Mouse (Mus musculus): ENCODE measurements at regions not wholly inside any gene's neighbourhood (a gene's known extent, or its start where the extent isn't known, plus 50 kb on each side); places are given as distances from the start of the nearest gene placed in this dataset.

- TF ChIP-seq CTCF (IDR thresholded peaks at IDR 0.05), result no peak
- no peak overlapping the region for H3K27ac ChIP-seq
- intact Hi-C loops (cut with DNase I), result no loop called here
These were observed 178.9 kb downstream of the Gm45692 start for GRCm38 (mm10) chr8:26298066-26298804.

DNA sequence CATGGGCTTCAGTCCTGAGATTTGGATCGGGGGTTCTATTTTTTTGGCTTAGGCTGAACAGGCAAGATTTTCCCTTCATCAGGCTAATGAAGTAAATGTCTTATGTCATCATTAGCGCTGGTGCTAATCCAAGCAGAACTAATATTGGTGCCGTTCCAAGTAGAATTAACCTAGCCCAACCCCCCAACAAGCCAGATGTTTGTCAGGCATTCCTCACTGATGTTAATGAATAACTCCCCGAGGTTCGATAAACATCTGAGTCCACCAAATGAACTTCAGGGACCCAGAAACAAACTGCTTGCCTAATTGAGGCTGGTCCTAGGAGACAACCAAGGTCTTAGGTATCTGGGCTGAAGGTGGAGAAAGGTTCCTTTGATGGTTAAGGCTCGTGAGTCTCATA is 180.9 kb downstream of the Gm45692 start:
- no peak overlapping the region for H3K27ac ChIP-seq
- intact Hi-C loops (cut with DNase I), result no loop called here
- no peak for TF ChIP-seq CTCF (IDR thresholded peaks at IDR 0.05)

More at GRCm38 (mm10) chr8:26298066-26298804, 178.9 kb downstream of the Gm45692 start:
- no peak for DNase-seq (ENCODE audit: extremely low spot score in 1 of 2, low spot score in 2 of 2)
- H3K4me3 ChIP-seq, result no peak overlapping the region

GRCm38 (mm10) chr8:26301961-26302360 is 182.6 kb downstream of the Gm45692 start:
- no peak for TF ChIP-seq CTCF (IDR thresholded peaks at IDR 0.05)
- Histone ChIP-seq H3K4me3 (no peak overlapping the region), H3K27ac (no peak overlapping the region)
- intact Hi-C loops (cut with DNase I), result no loop called here
- DNase-seq (ENCODE audit: extremely low spot score in 1 of 2, low spot score in 2 of 2), result no peak

More for the DNA sequence above, 180.9 kb downstream of the Gm45692 start:
- no peak for DNase-seq (ENCODE audit: extremely low spot score in 1 of 2, low spot score in 2 of 2)
- H3K4me3 ChIP-seq, result no peak overlapping the region

- Histone ChIP-seq H3K4me3 (no peak overlapping the region), H3K27ac (no peak overlapping the region)
- no peak for TF ChIP-seq CTCF (IDR thresholded peaks at IDR 0.05)
- no peak for DNase-seq (ENCODE audit: extremely low spot score in 1 of 2, low spot score in 2 of 2)
- intact Hi-C loops (cut with DNase I), result no loop called here
These were observed 185.2 kb downstream of the Gm45692 start for GRCm38 (mm10) chr8:26304566-26304965.

- H3K27ac ChIP-seq, result no peak overlapping the region
- DNase-seq (ENCODE audit: extremely low spot score in 1 of 2, low spot score in 2 of 2), result no peak
- H3K4me3 ChIP-seq, result no peak overlapping the region
- TF ChIP-seq CTCF (IDR thresholded peaks at IDR 0.05), result no peak
- intact Hi-C loops (cut with DNase I), result no loop called here
These were observed 185.9 kb downstream of the Gm45692 start for GRCm38 (mm10) chr8:26305061-26305879.

DNA sequence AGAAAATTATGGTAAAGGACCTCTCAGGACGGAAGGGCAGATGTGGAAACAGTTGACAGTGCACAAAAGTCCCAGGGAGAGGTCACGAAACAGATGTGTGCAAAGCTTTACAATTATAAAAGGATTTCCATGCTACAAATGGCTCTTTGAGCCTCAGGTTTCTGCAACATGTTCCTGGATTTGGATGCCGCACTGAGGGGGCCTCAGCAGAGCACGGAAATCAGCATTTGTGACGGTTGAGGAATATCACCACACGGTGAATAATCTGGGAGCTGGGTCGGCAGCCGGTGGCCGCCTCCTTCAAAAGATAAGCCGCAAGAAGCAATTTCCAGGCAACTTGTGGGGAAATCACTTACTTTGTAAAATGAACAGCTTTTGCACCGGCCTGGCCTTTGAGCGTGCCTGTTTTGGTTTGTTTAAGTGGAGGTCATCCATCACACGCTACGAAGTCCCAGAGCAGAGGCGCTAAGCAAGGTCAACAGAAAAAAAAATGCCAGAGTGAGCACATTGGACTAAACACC is 188.8 kb downstream of the Gm45692 start:
- no peak overlapping the region for H3K4me3 ChIP-seq
- no peak for DNase-seq (ENCODE audit: extremely low spot score in 1 of 2, low spot score in 2 of 2)
- intact Hi-C loops (cut with DNase I), result no loop called here
- no peak overlapping the region for H3K27ac ChIP-seq
- no peak for TF ChIP-seq CTCF (IDR thresholded peaks at IDR 0.05)

DNA sequence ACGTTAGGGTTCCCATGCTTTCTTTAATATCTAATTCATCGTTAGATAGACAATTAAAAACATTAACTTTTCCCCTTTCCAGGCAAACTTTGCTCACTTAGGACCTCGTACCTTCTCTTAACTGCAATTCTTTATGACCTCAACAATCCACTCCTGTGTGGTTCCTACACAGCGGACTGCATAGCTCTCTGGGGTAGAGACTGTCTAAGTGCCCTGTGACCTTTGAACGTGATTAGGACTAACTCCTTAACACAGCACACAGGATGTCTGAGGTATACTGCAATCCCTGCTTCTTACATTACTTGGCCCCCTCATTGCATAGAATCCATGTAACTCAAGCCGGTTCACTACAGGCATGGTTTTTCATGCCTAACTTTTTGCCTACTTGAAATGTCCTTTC is 190.4 kb downstream of the Gm45692 start:
- DNase-seq (ENCODE audit: extremely low spot score in 1 of 2, low spot score in 2 of 2), result no peak
- no peak for TF ChIP-seq CTCF (IDR thresholded peaks at IDR 0.05)
- Histone ChIP-seq H3K4me3 (no peak overlapping the region), H3K27ac (no peak overlapping the region)
- intact Hi-C loops (cut with DNase I), result no loop called here

DNA sequence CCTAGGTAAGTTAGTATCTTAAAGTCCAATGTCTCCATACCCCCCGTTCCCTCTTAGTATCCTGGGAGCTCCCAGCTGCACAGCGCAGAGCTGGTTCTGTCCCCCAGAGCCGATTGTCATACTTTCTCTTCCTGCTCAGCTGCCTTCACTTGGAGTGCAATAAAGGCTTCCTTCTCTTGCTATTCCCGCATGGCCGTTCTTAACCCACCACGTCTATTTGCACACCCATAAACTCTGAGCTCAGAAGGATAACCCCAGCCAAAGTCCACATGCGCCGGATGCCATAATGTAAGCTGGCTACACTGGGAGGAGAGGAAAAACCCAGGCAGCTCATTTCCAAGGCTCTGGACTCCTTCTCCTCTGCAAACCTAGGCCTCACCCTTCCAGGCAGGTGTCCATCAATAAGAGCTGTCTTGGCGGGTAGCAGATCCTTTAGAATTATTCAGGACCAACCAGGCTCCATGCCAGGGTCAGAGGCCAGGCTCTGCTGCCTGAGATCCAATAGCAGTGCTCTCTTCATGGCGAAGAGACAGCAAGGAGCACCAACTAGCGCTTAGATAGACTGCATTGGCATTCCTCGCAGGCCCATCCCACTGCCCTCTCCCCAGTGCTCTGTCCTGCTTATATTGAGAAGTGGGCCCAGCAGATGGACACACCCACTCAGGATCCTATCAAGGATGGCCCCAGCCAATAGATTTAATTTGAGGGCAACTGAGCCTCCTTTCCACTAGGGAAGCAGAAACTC is 204.4 kb downstream of the Gm45692 start:
- Histone ChIP-seq H3K4me3 (no peak overlapping the region), H3K27ac (no peak overlapping the region)
- no peak for DNase-seq (ENCODE audit: extremely low spot score in 1 of 2, low spot score in 2 of 2)
- intact Hi-C loops (cut with DNase I), result no loop called here
- TF ChIP-seq CTCF (IDR thresholded peaks at IDR 0.05), result no peak

DNA sequence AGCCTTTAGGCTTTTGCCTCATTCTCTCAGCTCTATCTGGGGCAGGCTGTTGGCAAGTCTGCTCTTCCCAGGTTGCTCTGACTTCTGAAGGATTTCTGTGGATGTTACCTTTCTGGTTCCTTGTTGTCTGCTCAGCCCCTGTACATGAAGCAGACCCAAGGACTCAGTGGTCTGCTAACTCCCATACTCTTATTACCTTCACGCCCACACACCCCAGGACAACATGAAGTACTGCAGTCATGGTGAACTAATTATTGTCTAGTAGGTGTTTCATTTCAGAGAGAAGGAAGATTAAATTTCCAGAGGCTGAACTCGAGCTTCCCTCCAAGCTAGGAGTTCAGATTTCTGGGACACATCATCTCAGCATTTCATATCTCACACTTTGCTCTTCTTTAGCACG is 205.3 kb downstream of the Gm45692 start:
- no peak overlapping the region for H3K4me3 ChIP-seq
- no peak for TF ChIP-seq CTCF (IDR thresholded peaks at IDR 0.05)
- no peak for DNase-seq (ENCODE audit: extremely low spot score in 1 of 2, low spot score in 2 of 2)
- no peak overlapping the region for H3K27ac ChIP-seq
- intact Hi-C loops (cut with DNase I), result no loop called here

DNA sequence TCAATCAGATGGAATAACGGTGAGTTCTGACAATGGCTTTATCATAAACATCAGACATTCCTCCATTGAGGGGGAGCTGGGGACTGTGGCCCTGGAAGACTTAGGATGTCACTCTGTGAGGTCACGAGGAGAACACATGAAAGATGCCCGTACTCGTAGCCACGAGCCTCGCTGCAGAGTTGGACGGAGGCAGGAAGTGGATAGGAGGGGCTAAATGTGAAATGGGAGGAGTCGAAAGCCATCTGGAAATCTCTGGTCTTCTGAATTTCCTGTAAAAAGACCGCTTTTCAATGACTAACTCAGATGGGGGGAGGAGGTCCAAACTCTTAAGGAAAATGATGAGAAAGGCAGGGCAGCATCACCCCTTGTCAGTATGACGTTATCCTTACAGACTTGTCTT is 210.5 kb downstream of the Gm45692 start:
- DNase-seq (ENCODE audit: extremely low spot score in 1 of 2, low spot score in 2 of 2), result no peak
- H3K4me3 ChIP-seq, result no peak overlapping the region
- intact Hi-C loops (cut with DNase I), result no loop called here
- no peak for TF ChIP-seq CTCF (IDR thresholded peaks at IDR 0.05)
- no peak overlapping the region for H3K27ac ChIP-seq

- intact Hi-C loops (cut with DNase I), result no loop called here
- DNase-seq (ENCODE audit: extremely low spot score in 1 of 2, low spot score in 2 of 2), result no peak
- Histone ChIP-seq H3K27ac (no peak overlapping the region), H3K4me3 (no peak overlapping the region)
- TF ChIP-seq CTCF (IDR thresholded peaks at IDR 0.05), result no peak
These were observed 217.7 kb downstream of the Gm45692 start for GRCm38 (mm10) chr8:26336906-26337650.

Measured in left cerebral cortex, adult 2 months (tissue).